Mouse (Mus musculus) brain, embryonic 14.5 days (tissue): ENCODE data around the gene Cldn4. TPM values are rescaled to one million over a fixed set of nuclear protein-coding genes. Genes with fewer than 3 reads are reported as not detected.

Source experiments
- DNase-seq: peaks from one replicate; pipeline ENCODE4 v3.0.0-alpha.2; 2011; ENCODE audit warnings: low read depth
- CTCF ChIP-seq: fragments of 200-500 bp; IDR thresholded peaks from 2 replicates; pipeline ENCODE4 v1.5.1; 2012; ENCODE audit warnings: inconsistent platforms, mild to moderate bottlenecking, moderate library complexity, borderline replicate concordance; ENCODE audit not compliant: insufficient read depth, insufficient read length; ENCODE audit errors: extremely low read depth
- POLR2A ChIP-seq: fragments of 200-500 bp; IDR thresholded peaks from 2 replicates; pipeline ENCODE4 v1.6.1; 2012; ENCODE audit warnings: mild to moderate bottlenecking, inconsistent platforms, borderline replicate concordance; ENCODE audit not compliant: poor library complexity, insufficient read depth, insufficient read length, severe bottlenecking; ENCODE audit errors: extremely low read depth
- polyA plus RNA-seq: library from polyadenylated mRNA; depleted of rRNA; stranded (reverse); fragments of >200 nt; gene quantifications from 2 replicates; pipeline ENCODE4 v1.2.3, GENCODE M21; 2012; rRNA removed

Cldn4 gene
- polyA plus RNA-seq, 1 experiment = 3.2 TPM

DNA sequence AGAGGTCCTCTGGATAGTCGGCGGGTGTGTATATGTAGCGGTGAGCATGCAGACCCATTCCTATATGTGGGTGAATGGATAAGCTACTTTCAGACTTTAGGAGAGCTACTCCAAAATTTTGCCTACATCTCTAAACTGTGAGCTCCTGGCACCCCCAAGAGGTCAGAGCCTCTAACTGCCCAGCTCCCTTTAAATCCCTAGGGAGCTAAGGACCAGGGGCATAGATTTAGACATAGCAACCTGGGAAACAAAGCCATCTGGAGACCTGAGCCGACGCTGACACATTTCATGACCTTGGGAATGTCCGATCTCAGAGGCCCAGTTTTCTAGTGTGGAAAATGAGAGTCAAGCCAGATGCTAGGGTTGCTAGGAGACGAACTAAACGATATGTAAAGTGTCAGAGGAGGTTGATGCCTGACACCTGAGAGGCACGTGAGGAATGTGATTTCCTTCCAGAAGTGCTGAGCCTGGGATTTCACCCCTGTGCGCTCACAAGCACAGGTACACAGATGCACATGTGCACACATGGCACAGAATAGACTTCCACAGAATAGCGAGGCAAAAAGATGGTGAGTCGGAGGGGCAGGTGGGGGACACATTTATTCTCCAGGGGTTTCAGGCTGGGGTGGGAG lies 45.6 kb downstream of the Cldn4 start:
- TF ChIP-seq CTCF (peak; percentile 50; the same call in 1 of the 2 replicates), POLR2A (no peak)
- DNase-seq = peak; percentile 55

DNA sequence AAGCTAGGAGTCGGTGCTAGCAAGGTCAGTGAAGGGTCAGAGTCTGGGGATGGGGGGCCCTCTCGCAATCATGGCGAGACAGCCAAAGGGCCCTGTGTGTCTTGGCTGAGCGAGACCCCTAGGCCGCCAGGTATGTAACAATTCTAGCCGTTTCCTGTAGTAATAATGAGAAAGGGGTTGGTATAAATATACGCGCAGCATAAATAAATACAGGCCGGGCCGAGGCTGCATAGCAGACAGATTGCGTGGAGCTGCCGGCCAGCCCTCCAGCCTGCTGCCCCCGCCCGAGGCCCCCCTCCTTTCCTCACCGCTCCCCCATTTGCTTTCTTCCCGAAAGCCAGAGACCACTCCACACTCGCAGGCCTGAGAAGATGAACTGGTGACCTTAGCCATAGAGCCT lies 49.1 kb downstream of the Cldn4 start:
- TF ChIP-seq CTCF (no peak), POLR2A (no peak)
- DNase-seq = no peak

DNA sequence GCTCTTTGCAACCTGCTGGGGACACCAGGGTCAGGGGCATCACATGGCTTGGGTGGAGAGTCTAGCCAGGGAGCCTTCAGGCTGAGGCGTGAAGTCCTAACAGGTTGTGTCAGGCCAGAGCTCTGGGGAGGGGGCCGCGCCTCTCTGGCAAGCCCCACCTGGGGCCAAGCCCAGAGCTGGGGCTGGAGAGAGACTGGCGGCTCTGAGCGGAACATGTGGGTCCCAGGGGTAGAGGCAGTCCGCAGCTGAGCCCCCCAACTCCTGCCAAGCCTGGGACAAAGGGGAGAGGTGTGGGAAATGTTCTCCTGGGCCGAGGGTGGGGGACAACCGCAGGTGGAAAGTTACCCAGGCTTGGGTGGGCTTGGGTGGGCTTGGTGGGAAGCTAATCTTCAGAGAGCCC lies 49.8 kb downstream of the Cldn4 start:
- DNase-seq = no peak

DNA sequence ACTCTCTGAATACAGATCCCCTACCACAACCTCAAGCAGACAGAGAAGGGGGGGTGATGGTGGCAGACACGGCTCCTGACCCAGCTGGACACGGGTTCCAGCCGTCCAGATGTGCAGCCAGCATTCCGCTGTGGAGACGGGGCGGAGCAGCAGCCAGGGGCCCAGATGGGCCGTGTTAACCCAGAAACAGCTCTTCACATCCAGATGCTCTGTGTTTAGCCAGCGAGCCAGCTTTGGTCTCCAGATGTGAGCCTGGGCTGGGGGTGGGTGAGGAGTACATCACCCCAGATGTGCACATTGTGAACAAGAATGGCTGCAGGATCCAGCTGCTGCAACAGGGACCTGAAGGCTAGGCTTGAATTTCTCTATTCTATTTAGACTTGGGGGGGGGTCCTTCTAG lies 51.4 kb downstream of the Cldn4 start:
- no peak for DNase-seq
- TF ChIP-seq POLR2A = no peak
- TF ChIP-seq CTCF = no peak

More for the DNA sequence above, 49.8 kb downstream of the Cldn4 start:
- TF ChIP-seq POLR2A (no peak), CTCF (no peak)

Other genes starting within 250 kb of the Cldn4 start
- 21.6 and 29.1 TPM in 2 replicates for gene Eln, start 199.6 kb downstream of the Cldn4 start, polyA plus RNA-seq
- not detected in 2 replicates for gene Tmem270, start 40.2 kb downstream of the Cldn4 start, polyA plus RNA-seq
- 0.10 TPM in 1 of 2 replicates, not detected in the other for gene Cldn13, start 31.4 kb downstream of the Cldn4 start, polyA plus RNA-seq
- 5.6 and 6.9 TPM in 2 replicates for gene Mettl27, start 14.6 kb downstream of the Cldn4 start, polyA plus RNA-seq
- 2.8 and 4.7 TPM in 2 replicates for gene Cldn3, start 39.3 kb upstream of the Cldn4 start, polyA plus RNA-seq
- gene Abhd11, start 62.2 kb upstream of the Cldn4 start, polyA plus RNA-seq = 65.6 and 94.1 TPM in 2 replicates
- 151 and 152 TPM in 2 replicates for gene Stx1a, start 76.5 kb upstream of the Cldn4 start, polyA plus RNA-seq
- 34.8 and 35.9 TPM in 2 replicates for gene Dnajc30, start 117.3 kb upstream of the Cldn4 start, polyA plus RNA-seq
- 81.8 and 112 TPM in 2 replicates for gene Bud23, start 118.0 kb upstream of the Cldn4 start, polyA plus RNA-seq
- gene Vps37d, start 131.3 kb upstream of the Cldn4 start, polyA plus RNA-seq = 63.2 and 75.0 TPM in 2 replicates
- 1.8 and 1.9 TPM in 2 replicates for gene Mlxipl, start 143.0 kb upstream of the Cldn4 start, polyA plus RNA-seq
- gene Tbl2, start 202.7 kb upstream of the Cldn4 start, polyA plus RNA-seq = 11.5 and 14.1 TPM in 2 replicates
- gene Bcl7b, start 221.3 kb upstream of the Cldn4 start, polyA plus RNA-seq = 22.6 and 22.9 TPM in 2 replicates
- gene Baz1b, start 240.3 kb upstream of the Cldn4 start, polyA plus RNA-seq = 56.5 and 70.7 TPM in 2 replicates